Mouse (Mus musculus) kidney, adult 2 months (tissue): ENCODE measurements around the gene Peli2. TPM values are rescaled to one million over a fixed set of nuclear protein-coding genes. Genes with fewer than 3 reads are reported as not detected.

Experiments
- DNase-seq: peaks from one replicate; pipeline ENCODE4 v3.0.0; 2021
- H3K27ac ChIP-seq: fragments of 200-500 bp; 2 replicates; pipeline ENCODE4 v1.5.1; 2012; ENCODE audit warnings: low read depth, low read length, control low read depth, inconsistent platforms; ENCODE audit not compliant: insufficient read depth
- H3K27me3 ChIP-seq: fragments of 200-500 bp; replicated peaks from 2 replicates; pipeline ENCODE4 v1.6.1; 2012; ENCODE audit warnings: mild to moderate bottlenecking, moderate library complexity, low read length, inconsistent platforms; ENCODE audit not compliant: control insufficient read depth, insufficient read depth
- H3K36me3 ChIP-seq: fragments of 200-500 bp; 2 replicates; pipeline ENCODE4 v1.6.1; 2012; ENCODE audit warnings: mild to moderate bottlenecking, moderate library complexity, low read length, inconsistent platforms; ENCODE audit not compliant: control insufficient read depth, insufficient read depth
- H3K4me1 ChIP-seq: fragments of 200-500 bp; 2 replicates; pipeline ENCODE4 v1.6.1; 2011; ENCODE audit warnings: low read length; ENCODE audit not compliant: control insufficient read depth, insufficient read depth
- H3K4me3 ChIP-seq: fragments of 200-500 bp; 2 replicates; pipeline ENCODE4 v1.5.1; 2011; ENCODE audit warnings: mild to moderate bottlenecking, low read depth, low read length, control low read depth; ENCODE audit not compliant: insufficient read depth
- CTCF ChIP-seq: fragments of 200-500 bp; conservative IDR thresholded peaks from 2 replicates; pipeline ENCODE4 v1.5.1; 2011; ENCODE audit warnings: low read depth, mild to moderate bottlenecking, control low read depth, low read length, moderate library complexity, mixed read lengths; ENCODE audit not compliant: insufficient read depth, insufficient read length
- POLR2A ChIP-seq: fragments of 200-500 bp; IDR thresholded peaks from one replicate; pipeline ENCODE4 v1.6.1; 2011; ENCODE audit warnings: low read depth, low read length, control low read depth
- WGBS: fragments of 180-500 bp; shearing (Covaris S2); methylation state at CpG from one replicate; pipeline ENCODE4 v1.1.7; 2018; 5-methylcytosine and 5-hydroxymethylcytosine counted together
- polyA plus RNA-seq: library from polyadenylated mRNA; depleted of rRNA; stranded (reverse); fragments of >200 nt; gene quantifications from 2 replicates; pipeline ENCODE4 v1.2.3, GENCODE M21; 2012

Gene Peli2
- polyA plus RNA-seq, 1 experiment, result 31.7 TPM

GRCm38 (mm10) chr14:48288600-48288999, 168.0 kb downstream of the Peli2 start:
- Histone ChIP-seq H3K27me3 (no peaks in the 10 kb centered on the region), H3K36me3 (no peaks in the 10 kb centered on the region), H3K4me3 (no peak overlapping the region), H3K4me1 (no peaks in the 10 kb centered on the region), H3K27ac (no peak overlapping the region)
- TF ChIP-seq CTCF (no peak), POLR2A (no peak)
- no peak for DNase-seq
- WGBS, result 63% methylated on average over 2 of the region's 2 CpGs

GRCm38 (mm10) chr14:48289602-48290599, 169.3 kb downstream of the Peli2 start:
- WGBS, result 82% methylated on average over 10 of the region's 10 CpGs
- Histone ChIP-seq H3K27ac (no peak overlapping the region), H3K27me3 (no peaks in the 10 kb centered on the region), H3K4me3 (no peak overlapping the region), H3K36me3 (no peaks in the 10 kb centered on the region), H3K4me1 (no peaks in the 10 kb centered on the region)
- no peak for DNase-seq
- no peak for TF ChIP-seq CTCF
- no peak for TF ChIP-seq POLR2A

DNA sequence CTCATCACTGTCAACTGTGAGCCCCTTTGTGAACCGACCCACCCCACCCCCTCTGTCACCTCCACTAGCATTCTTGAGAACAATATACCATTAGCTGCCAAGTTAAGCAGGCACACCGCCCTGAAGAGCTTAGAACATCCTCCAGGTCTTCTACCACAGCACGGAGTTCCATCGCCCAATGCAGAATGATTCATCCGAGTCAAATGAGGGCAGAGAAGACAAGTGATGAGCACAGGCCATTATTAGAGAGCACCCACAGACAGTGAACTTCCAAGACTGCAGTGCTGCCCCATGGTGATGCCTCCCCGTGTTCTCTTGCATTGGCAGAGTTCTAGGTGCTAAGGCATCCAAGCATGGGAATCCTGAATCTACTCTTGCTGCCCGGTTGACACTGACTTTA, 172.9 kb downstream of the Peli2 start:
- Histone ChIP-seq H3K4me1 (peaks cover 4% of the 10 kb centered on the region; the same call in 1 of the 2 replicates), H3K36me3 (no peaks in the 10 kb centered on the region), H3K4me3 (no peak overlapping the region), H3K27me3 (no peaks in the 10 kb centered on the region), H3K27ac (no peak overlapping the region)
- 88% methylated on average over 7 of the region's 7 CpGs for WGBS
- DNase-seq, result no peak
- TF ChIP-seq POLR2A (no peak), CTCF (no peak)

- WGBS, result 44% methylated on average over 5 of the region's 5 CpGs
- peaks cover 4% of the 10 kb centered on the region; the same call in 1 of the 2 replicates for H3K4me1 ChIP-seq
- no peak overlapping the region for H3K4me3 ChIP-seq
- TF ChIP-seq POLR2A (no peak), CTCF (no peak)
- H3K27me3 ChIP-seq, result no peaks in the 10 kb centered on the region
- no peak for DNase-seq
- no peak overlapping the region for H3K27ac ChIP-seq
- H3K36me3 ChIP-seq, result no peaks in the 10 kb centered on the region
Measured at GRCm38 (mm10) chr14:48295410-48295809, 174.8 kb downstream of the Peli2 start.

GRCm38 (mm10) chr14:48295815-48296271, 175.2 kb downstream of the Peli2 start:
- no peak overlapping the region for H3K4me3 ChIP-seq
- H3K27ac ChIP-seq, result no peak overlapping the region
- peak; percentile 4 for DNase-seq
- 6% methylated on average over 7 of the region's 7 CpGs for WGBS
- peaks cover 4% of the 10 kb centered on the region; the same call in 1 of the 2 replicates for H3K4me1 ChIP-seq
- no peaks in the 10 kb centered on the region for H3K36me3 ChIP-seq
- H3K27me3 ChIP-seq, result no peaks in the 10 kb centered on the region
- TF ChIP-seq POLR2A (no peak), CTCF (no peak)

- Histone ChIP-seq H3K4me1 (peaks cover 4% of the 10 kb centered on the region; the same call in 1 of the 2 replicates), H3K4me3 (no peak overlapping the region), H3K36me3 (no peaks in the 10 kb centered on the region), H3K27ac (no peak overlapping the region), H3K27me3 (no peaks in the 10 kb centered on the region)
- TF ChIP-seq POLR2A (no peak), CTCF (no peak)
- 97% methylated on average over 1 of the region's 1 CpGs for WGBS
- no peak for DNase-seq
Measured at GRCm38 (mm10) chr14:48296820-48297219, 176.2 kb downstream of the Peli2 start.
